Mouse (Mus musculus) midbrain, embryonic 13.5 days (tissue): ENCODE measurements around the gene Igfbp5. TPM values are rescaled to one million over a fixed set of nuclear protein-coding genes. Genes with fewer than 3 reads are reported as not detected.

Experiments used
- ATAC-seq: fragments of 200-750 bp; cut with Nextera tagmentation; 2 replicates; pipeline ENCODE4 v1.8.0; 2017; ENCODE audit warnings: mild to moderate bottlenecking, moderate TSS enrichment, moderate library complexity
- H3K27ac ChIP-seq: fragments of 300-500 bp; sonication (generic); 2 replicates; pipeline ENCODE4 v1.5.1; 2015; ENCODE audit warnings: inconsistent platforms, mild to moderate bottlenecking, moderate library complexity
- H3K27me3 ChIP-seq: fragments of 300-500 bp; sonication (generic); 2 replicates; pipeline ENCODE4 v1.6.1; 2015; ENCODE audit warnings: mild to moderate bottlenecking, inconsistent platforms
- H3K36me3 ChIP-seq: fragments of 300-500 bp; sonication (generic); 2 replicates; pipeline ENCODE4 v1.6.1; 2015; ENCODE audit warnings: mild to moderate bottlenecking, inconsistent platforms
- H3K4me1 ChIP-seq: fragments of 300-500 bp; sonication (generic); replicated peaks from 2 replicates; pipeline ENCODE4 v1.6.1; 2015; ENCODE audit warnings: inconsistent platforms
- H3K4me2 ChIP-seq: fragments of 300-500 bp; sonication (generic); replicated peaks from 2 replicates; pipeline ENCODE4 v1.6.1; 2015; ENCODE audit warnings: moderate library complexity, mild to moderate bottlenecking, inconsistent platforms
- H3K4me3 ChIP-seq: fragments of 300-500 bp; sonication (generic); replicated peaks from 2 replicates; pipeline ENCODE4 v1.5.1; 2015; ENCODE audit warnings: mild to moderate bottlenecking, inconsistent platforms
- H3K9ac ChIP-seq: fragments of 300-500 bp; sonication (generic); replicated peaks from 2 replicates; pipeline ENCODE4 v1.6.1; 2015; ENCODE audit warnings: mild to moderate bottlenecking, inconsistent platforms
- H3K9me3 ChIP-seq: fragments of 300-500 bp; sonication (generic); 2 replicates; pipeline ENCODE4 v1.6.1; 2016; ENCODE audit warnings: mild to moderate bottlenecking, inconsistent platforms
- WGBS: fragments of 180-500 bp; shearing (Covaris S2); methylation state at CpG from one replicate; pipeline ENCODE4 v1.1.7; 2015; 5-methylcytosine and 5-hydroxymethylcytosine counted together
- polyA plus RNA-seq: library from polyadenylated mRNA; unstranded; fragments of >200 nt; fragmentation: Nextera tagmentation; extraction: Ambion mirVana; gene quantifications from 2 replicates; pipeline ENCODE4 v1.2.1, GENCODE M21; 2015

Igfbp5 gene
- polyA plus RNA-seq, 1 experiment from 2014 or later: 31.8 TPM

GRCm38 (mm10) chr1:72828843-72829242, 45.8 kb downstream of the Igfbp5 start:
- no peak overlapping the region for H3K4me3 ChIP-seq
- H3K27ac ChIP-seq: no peak overlapping the region
- ATAC-seq: no peak
- no peak overlapping the region for H3K4me2 ChIP-seq
- no peak overlapping the region for H3K9ac ChIP-seq
- H3K27me3 ChIP-seq: no peaks in the 10 kb centered on the region
- H3K36me3 ChIP-seq: peaks cover 25% of the 10 kb centered on the region
- 90% methylated on average over 5 of the region's 5 CpGs for WGBS
- H3K4me1 ChIP-seq: peaks cover 58% of the 10 kb centered on the region
- no peaks in the 10 kb centered on the region; the same call in 1 of the 2 replicates for H3K9me3 ChIP-seq

- H3K27ac ChIP-seq: peak overlapping the region; percentile 91
- 9% methylated on average over 12 of the region's 12 CpGs for WGBS
- H3K4me3 ChIP-seq: peak overlapping the region; percentile 86
- no peaks in the 10 kb centered on the region; the same call in 1 of the 2 replicates for H3K27me3 ChIP-seq
- peak overlapping the region; percentile 90 for H3K9ac ChIP-seq
- H3K9me3 ChIP-seq: no peaks in the 10 kb centered on the region; the same call in 1 of the 2 replicates
- ATAC-seq: peak; percentile 59
- H3K36me3 ChIP-seq: peaks cover 18% of the 10 kb centered on the region
- peak overlapping the region; percentile 92 for H3K4me2 ChIP-seq
- peaks cover 52% of the 10 kb centered on the region for H3K4me1 ChIP-seq
Measured at GRCm38 (mm10) chr1:72827411-72828315, 47.0 kb downstream of the Igfbp5 start.

- WGBS: under 1% methylated on average over 7 of the region's 7 CpGs
- H3K27ac ChIP-seq: peak overlapping the region; percentile 91
- no peaks in the 10 kb centered on the region; the same call in 1 of the 2 replicates for H3K27me3 ChIP-seq
- ATAC-seq: 0 out of 2 replicates have a peak, but pooled peaks have one; percentile 21
- H3K4me1 ChIP-seq: peaks cover 46% of the 10 kb centered on the region
- peaks cover 18% of the 10 kb centered on the region for H3K36me3 ChIP-seq
- no peaks in the 10 kb centered on the region; the same call in 1 of the 2 replicates for H3K9me3 ChIP-seq
- H3K4me2 ChIP-seq: peak overlapping the region; percentile 92
- peak overlapping the region; percentile 86 for H3K4me3 ChIP-seq
- peak overlapping the region; percentile 90 for H3K9ac ChIP-seq
Measured at GRCm38 (mm10) chr1:72826931-72827330, 47.8 kb downstream of the Igfbp5 start.

GRCm38 (mm10) chr1:72826446-72826845, 48.2 kb downstream of the Igfbp5 start:
- no peaks in the 10 kb centered on the region; the same call in 1 of the 2 replicates for H3K27me3 ChIP-seq
- H3K9ac ChIP-seq: peak overlapping the region; percentile 90
- peaks cover 17% of the 10 kb centered on the region for H3K36me3 ChIP-seq
- H3K4me1 ChIP-seq: peaks cover 46% of the 10 kb centered on the region
- H3K4me2 ChIP-seq: peak overlapping the region; percentile 92
- H3K4me3 ChIP-seq: peak overlapping the region; percentile 86
- 0 out of 2 replicates have a peak, but pooled peaks have one; percentile 6 for ATAC-seq
- no peaks in the 10 kb centered on the region; the same call in 1 of the 2 replicates for H3K9me3 ChIP-seq
- H3K27ac ChIP-seq: peak overlapping the region; percentile 91
- 0% methylated on average over 6 of the region's 6 CpGs for WGBS

- H3K4me2 ChIP-seq: peak overlapping the region; percentile 92
- peak overlapping the region; percentile 86 for H3K4me3 ChIP-seq
- 1% methylated on average over 4 of the region's 4 CpGs for WGBS
- peak overlapping the region; percentile 91 for H3K27ac ChIP-seq
- no peaks in the 10 kb centered on the region; the same call in 1 of the 2 replicates for H3K27me3 ChIP-seq
- no peak for ATAC-seq
- H3K9me3 ChIP-seq: no peaks in the 10 kb centered on the region; the same call in 1 of the 2 replicates
- peaks cover 46% of the 10 kb centered on the region for H3K4me1 ChIP-seq
- peak overlapping the region; percentile 90 for H3K9ac ChIP-seq
- peaks cover 12% of the 10 kb centered on the region for H3K36me3 ChIP-seq
Measured at GRCm38 (mm10) chr1:72825921-72826320, 48.8 kb downstream of the Igfbp5 start.

GRCm38 (mm10) chr1:72825286-72825685, 49.4 kb downstream of the Igfbp5 start:
- Histone ChIP-seq H3K27me3 (no peaks in the 10 kb centered on the region; the same call in 1 of the 2 replicates), H3K4me3 (peak overlapping the region; percentile 86), H3K9ac (peak overlapping the region; percentile 90), H3K4me2 (peak overlapping the region; percentile 92), H3K9me3 (no peaks in the 10 kb centered on the region), H3K4me1 (peaks cover 46% of the 10 kb centered on the region), H3K27ac (peak overlapping the region; percentile 91), H3K36me3 (peaks cover 6% of the 10 kb centered on the region)
- ATAC-seq: peak; percentile 1; the same call in 1 of the 2 replicates
- 1% methylated on average over 20 of the region's 20 CpGs for WGBS

GRCm38 (mm10) chr1:72824707-72825101, 50.0 kb downstream of the Igfbp5 start:
- H3K4me2 ChIP-seq: peak overlapping the region; percentile 92

GRCm38 (mm10) chr1:72823751-72824706, 50.7 kb downstream of the Igfbp5 start, which contains the start of gene Igfbp2:
TSS of gene Igfbp2 (plus strand) at chr1:72824503.
- Histone ChIP-seq H3K4me1 (peaks cover 46% of the 10 kb centered on the region), H3K27ac (peak within 1 kb of the TSS; percentile 91), H3K9me3 (no peaks in the 10 kb centered on the region), H3K4me2 (peak within 1 kb of the TSS; percentile 92), H3K4me3 (peak within 1 kb of the TSS; percentile 86), H3K9ac (peak within 1 kb of the TSS; percentile 90), H3K27me3 (no peaks in the 10 kb centered on the region; the same call in 1 of the 2 replicates), H3K36me3 (no peaks in the 10 kb centered on the region)
- peak; percentile 76 for ATAC-seq
- WGBS: under 1% methylated on average over 46 of the region's 58 CpGs

More at GRCm38 (mm10) chr1:72824707-72825101, 50.0 kb downstream of the Igfbp5 start:
- H3K36me3 ChIP-seq: no peaks in the 10 kb centered on the region
- peaks cover 46% of the 10 kb centered on the region for H3K4me1 ChIP-seq
- peak; percentile 68 for ATAC-seq
- H3K27me3 ChIP-seq: no peaks in the 10 kb centered on the region; the same call in 1 of the 2 replicates
- peak overlapping the region; percentile 91 for H3K27ac ChIP-seq
- under 1% methylated on average over 37 of the region's 37 CpGs for WGBS
- peak overlapping the region; percentile 90 for H3K9ac ChIP-seq
- peak overlapping the region; percentile 86 for H3K4me3 ChIP-seq
- H3K9me3 ChIP-seq: no peaks in the 10 kb centered on the region

- Histone ChIP-seq H3K4me2 (0 out of 2 replicates have a peak overlapping the region, but pooled peaks have one; percentile 92), H3K9me3 (no peaks in the 10 kb centered on the region), H3K4me3 (no peak overlapping the region), H3K27ac (no peak overlapping the region), H3K4me1 (peaks cover 40% of the 10 kb centered on the region), H3K36me3 (no peaks in the 10 kb centered on the region), H3K9ac (no peak overlapping the region), H3K27me3 (no peaks in the 10 kb centered on the region; the same call in 1 of the 2 replicates)
- 52% methylated on average over 10 of the region's 10 CpGs for WGBS
- ATAC-seq: no peak
Measured at GRCm38 (mm10) chr1:72822893-72823292, 51.8 kb downstream of the Igfbp5 start.

GRCm38 (mm10) chr1:72819995-72820394, 54.7 kb downstream of the Igfbp5 start:
- H3K9ac ChIP-seq: no peak overlapping the region
- H3K4me3 ChIP-seq: no peak overlapping the region
- H3K27ac ChIP-seq: no peak overlapping the region
- peaks cover 18% of the 10 kb centered on the region for H3K4me1 ChIP-seq
- no peaks in the 10 kb centered on the region; the same call in 1 of the 2 replicates for H3K27me3 ChIP-seq
- H3K36me3 ChIP-seq: no peaks in the 10 kb centered on the region
- 89% methylated on average over 6 of the region's 6 CpGs for WGBS
- H3K9me3 ChIP-seq: no peaks in the 10 kb centered on the region
- ATAC-seq: no peak
- H3K4me2 ChIP-seq: no peak overlapping the region

- Histone ChIP-seq H3K27ac (no peak overlapping the region), H3K9me3 (0 out of 2 replicates have a peak, but pooled peaks cover 8% of the 10 kb centered on the region), H3K9ac (no peak overlapping the region), H3K27me3 (no peaks in the 10 kb centered on the region), H3K36me3 (no peaks in the 10 kb centered on the region), H3K4me1 (peaks cover 27% of the 10 kb centered on the region), H3K4me3 (no peak overlapping the region), H3K4me2 (no peak overlapping the region)
- no peak for ATAC-seq
- 87% methylated on average over 3 of the region's 3 CpGs for WGBS
Measured at GRCm38 (mm10) chr1:72815616-72816015, 59.1 kb downstream of the Igfbp5 start.
